Mouse (Mus musculus) intestine, embryonic 16.5 days (tissue): ENCODE data around the gene Srrm1. TPM values are rescaled to one million over a fixed set of nuclear protein-coding genes. Genes with fewer than 3 reads are reported as not detected.

ENCODE experiments used
- ATAC-seq: fragments of 200-750 bp; cut with Nextera tagmentation; 2 replicates; pipeline ENCODE4 v1.8.0; 2017; ENCODE audit warnings: moderate TSS enrichment, moderate library complexity
- H3K27ac ChIP-seq: fragments of 300-500 bp; sonication (generic); 2 replicates; pipeline ENCODE4 v1.5.1; 2014; ENCODE audit warnings: mild to moderate bottlenecking, low read length
- H3K27me3 ChIP-seq: fragments of 300-500 bp; sonication (generic); replicated peaks from 2 replicates; pipeline ENCODE4 v1.6.1; 2014; ENCODE audit warnings: low read length, control low read depth, mixed read lengths; ENCODE audit not compliant: control insufficient read depth, insufficient read depth
- H3K36me3 ChIP-seq: fragments of 300-500 bp; sonication (generic); 2 replicates; pipeline ENCODE4 v1.6.1; 2014; ENCODE audit warnings: low read length, control low read depth; ENCODE audit not compliant: control insufficient read depth, insufficient read depth
- H3K4me1 ChIP-seq: fragments of 300-500 bp; sonication (generic); 2 replicates; pipeline ENCODE4 v1.6.1; 2014; ENCODE audit warnings: low read length, control low read depth, mixed read lengths; ENCODE audit not compliant: control insufficient read depth, insufficient read depth
- H3K4me2 ChIP-seq: fragments of 300-500 bp; sonication (generic); 2 replicates; pipeline ENCODE4 v1.6.1; 2014; ENCODE audit warnings: low read depth, low read length, control low read depth
- H3K4me3 ChIP-seq: fragments of 300-500 bp; sonication (generic); 2 replicates; pipeline ENCODE4 v1.5.1; 2014; ENCODE audit warnings: mild to moderate bottlenecking, low read length
- H3K9ac ChIP-seq: fragments of 300-500 bp; sonication (generic); 2 replicates; pipeline ENCODE4 v1.6.1; 2014; ENCODE audit warnings: low read depth, low read length
- H3K9me3 ChIP-seq: fragments of 300-500 bp; sonication (generic); 2 replicates; pipeline ENCODE4 v1.6.1; 2016; ENCODE audit warnings: low read length, control low read depth; ENCODE audit not compliant: control insufficient read depth
- WGBS: fragments of 180-500 bp; shearing (Covaris S2); extraction: QIAGEN DNeasy Blood & Tissue Kit; methylation state at CpG from one replicate; pipeline ENCODE4 v1.1.7; 2014; 5-methylcytosine and 5-hydroxymethylcytosine counted together
- polyA plus RNA-seq: library from polyadenylated mRNA; unstranded; fragments of >200 nt; fragmentation: Nextera tagmentation; extraction: Ambion mirVana; gene quantifications from 2 replicates; pipeline ENCODE4 v1.2.1, GENCODE M21; 2015

Gene Srrm1
- polyA plus RNA-seq, 1 experiment from 2014 or later: 176 TPM

GRCm38 (mm10) chr4:135391014-135391413, 37.9 kb upstream of the Srrm1 start:
- H3K4me2 ChIP-seq: no peak overlapping the region
- no peak overlapping the region for H3K9ac ChIP-seq
- no peaks in the 10 kb centered on the region for H3K36me3 ChIP-seq
- no peak for ATAC-seq
- H3K4me1 ChIP-seq: peaks cover 7% of the 10 kb centered on the region; the same call in 1 of the 2 replicates
- H3K4me3 ChIP-seq: no peak overlapping the region
- no peak overlapping the region; the same call in 1 of the 2 replicates for H3K27ac ChIP-seq
- H3K9me3 ChIP-seq: no peaks in the 10 kb centered on the region
- H3K27me3 ChIP-seq: no peaks in the 10 kb centered on the region
- 56% methylated on average over 6 of the region's 6 CpGs for WGBS

GRCm38 (mm10) chr4:135385614-135386013, 32.5 kb upstream of the Srrm1 start:
- ATAC-seq: no peak
- no peaks in the 10 kb centered on the region for H3K36me3 ChIP-seq
- peaks cover 6% of the 10 kb centered on the region; the same call in 1 of the 2 replicates for H3K4me1 ChIP-seq
- no peaks in the 10 kb centered on the region for H3K27me3 ChIP-seq
- H3K9ac ChIP-seq: no peak overlapping the region; the same call in 1 of the 2 replicates
- H3K4me2 ChIP-seq: no peak overlapping the region
- H3K9me3 ChIP-seq: no peaks in the 10 kb centered on the region
- WGBS: 54% methylated on average over 10 of the region's 10 CpGs
- H3K4me3 ChIP-seq: no peak overlapping the region
- H3K27ac ChIP-seq: no peak overlapping the region

- Histone ChIP-seq H3K27ac (no peak overlapping the region), H3K9ac (no peak overlapping the region), H3K4me3 (no peak overlapping the region), H3K9me3 (no peaks in the 10 kb centered on the region), H3K4me2 (no peak overlapping the region), H3K36me3 (no peaks in the 10 kb centered on the region), H3K4me1 (peaks cover 6% of the 10 kb centered on the region; the same call in 1 of the 2 replicates), H3K27me3 (no peaks in the 10 kb centered on the region)
- WGBS: 5% methylated on average over 14 of the region's 14 CpGs
- 0 out of 2 replicates have a peak, but pooled peaks have one; percentile 44 for ATAC-seq
Observed at GRCm38 (mm10) chr4:135382316-135382715, 29.2 kb upstream of the Srrm1 start.

- H3K4me1 ChIP-seq: peaks cover 6% of the 10 kb centered on the region; the same call in 1 of the 2 replicates
- H3K9me3 ChIP-seq: no peaks in the 10 kb centered on the region
- no peak for ATAC-seq
- WGBS: 62% methylated on average over 8 of the region's 8 CpGs
- no peak overlapping the region for H3K4me2 ChIP-seq
- H3K27me3 ChIP-seq: no peaks in the 10 kb centered on the region
- H3K27ac ChIP-seq: no peak overlapping the region
- no peak overlapping the region for H3K9ac ChIP-seq
- no peak overlapping the region for H3K4me3 ChIP-seq
- H3K36me3 ChIP-seq: no peaks in the 10 kb centered on the region
Observed at GRCm38 (mm10) chr4:135381355-135381754, 28.2 kb upstream of the Srrm1 start.

DNA sequence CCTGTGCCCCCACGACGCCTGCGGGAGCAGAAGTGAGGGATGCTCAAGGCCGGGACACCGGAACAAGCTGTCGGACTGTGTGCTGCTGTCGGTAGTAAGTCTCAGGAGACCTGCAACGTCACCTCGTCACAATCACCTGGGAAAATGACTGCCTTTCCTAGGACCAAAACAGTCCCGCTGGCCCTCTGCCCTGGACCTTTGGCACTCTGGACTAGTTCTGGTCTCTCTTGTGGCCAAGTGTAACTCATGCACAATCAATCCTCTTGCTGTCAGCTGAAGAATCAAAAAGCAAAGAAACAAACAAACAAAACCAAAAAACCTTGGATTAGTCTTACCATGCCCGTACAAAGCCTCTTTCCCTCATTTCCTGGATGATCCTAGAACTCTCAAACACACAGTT, 24.1 kb upstream of the Srrm1 start:
- ATAC-seq: no peak
- no peak overlapping the region for H3K4me2 ChIP-seq
- 83% methylated on average over 11 of the region's 11 CpGs for WGBS
- 0 out of 2 replicates have a peak, but pooled peaks cover 3% of the 10 kb centered on the region for H3K9me3 ChIP-seq
- no peaks in the 10 kb centered on the region for H3K27me3 ChIP-seq
- no peaks in the 10 kb centered on the region for H3K4me1 ChIP-seq
- no peaks in the 10 kb centered on the region for H3K36me3 ChIP-seq
- H3K27ac ChIP-seq: no peak overlapping the region
- no peak overlapping the region for H3K9ac ChIP-seq
- H3K4me3 ChIP-seq: no peak overlapping the region

DNA sequence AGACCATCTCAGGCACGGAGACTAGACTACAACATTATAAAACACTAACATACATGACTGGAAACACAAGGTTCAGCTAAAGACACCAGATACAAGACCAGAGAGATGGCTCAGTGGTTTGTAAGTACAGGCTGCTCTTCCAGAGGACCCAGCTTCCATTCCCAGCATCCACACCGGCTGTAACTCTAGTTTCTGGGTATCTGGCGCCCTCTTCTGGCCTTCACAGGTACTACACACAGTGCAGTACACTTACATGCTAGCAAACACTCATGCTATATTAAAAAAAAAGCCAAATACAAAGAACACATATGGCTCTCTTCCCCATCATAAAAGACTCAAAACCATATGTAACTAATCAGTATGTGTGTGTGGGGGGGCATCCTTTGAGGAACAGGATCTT, 22.3 kb upstream of the Srrm1 start:
- H3K4me2 ChIP-seq: no peak overlapping the region
- ATAC-seq: no peak
- 0 out of 2 replicates have a peak, but pooled peaks cover 3% of the 10 kb centered on the region for H3K9me3 ChIP-seq
- H3K27me3 ChIP-seq: no peaks in the 10 kb centered on the region
- no peaks in the 10 kb centered on the region for H3K4me1 ChIP-seq
- H3K27ac ChIP-seq: no peak overlapping the region
- no peak overlapping the region for H3K4me3 ChIP-seq
- H3K36me3 ChIP-seq: no peaks in the 10 kb centered on the region
- no peak overlapping the region for H3K9ac ChIP-seq
- 68% methylated on average over 3 of the region's 3 CpGs for WGBS

DNA sequence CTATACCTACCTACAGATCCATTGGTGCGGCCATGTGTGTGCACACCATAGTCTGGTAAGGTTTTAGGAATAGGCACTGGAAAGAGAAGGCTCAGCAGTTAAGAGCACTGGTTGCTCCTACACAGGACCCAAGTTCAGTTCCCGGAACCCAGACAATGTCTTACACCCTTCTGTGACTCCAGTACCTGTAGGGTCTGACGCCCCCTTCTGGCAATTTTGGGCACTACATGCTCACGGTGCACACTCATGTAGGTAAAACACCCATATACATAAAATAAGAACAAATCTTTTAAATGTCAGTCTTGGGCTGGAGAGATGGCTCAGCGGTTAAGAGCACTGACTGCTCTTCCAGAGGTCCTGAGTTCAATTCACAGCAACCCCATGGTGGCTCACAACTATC, 20.2 kb upstream of the Srrm1 start:
- Histone ChIP-seq H3K4me2 (no peak overlapping the region), H3K27me3 (no peaks in the 10 kb centered on the region), H3K36me3 (no peaks in the 10 kb centered on the region), H3K4me3 (no peak overlapping the region), H3K27ac (no peak overlapping the region), H3K9me3 (0 out of 2 replicates have a peak, but pooled peaks cover 3% of the 10 kb centered on the region), H3K4me1 (no peaks in the 10 kb centered on the region), H3K9ac (no peak overlapping the region)
- ATAC-seq: no peak
- 83% methylated on average over 5 of the region's 5 CpGs for WGBS

- H3K9ac ChIP-seq: no peak overlapping the region
- H3K4me2 ChIP-seq: no peak overlapping the region
- no peak overlapping the region for H3K4me3 ChIP-seq
- ATAC-seq: no peak
- 77% methylated on average over 11 of the region's 11 CpGs for WGBS
- no peaks in the 10 kb centered on the region for H3K36me3 ChIP-seq
- H3K4me1 ChIP-seq: no peaks in the 10 kb centered on the region
- 0 out of 2 replicates have a peak, but pooled peaks cover 1% of the 10 kb centered on the region for H3K9me3 ChIP-seq
- H3K27me3 ChIP-seq: no peaks in the 10 kb centered on the region
- H3K27ac ChIP-seq: no peak overlapping the region
Observed at GRCm38 (mm10) chr4:135370372-135370771, 17.3 kb upstream of the Srrm1 start.

DNA sequence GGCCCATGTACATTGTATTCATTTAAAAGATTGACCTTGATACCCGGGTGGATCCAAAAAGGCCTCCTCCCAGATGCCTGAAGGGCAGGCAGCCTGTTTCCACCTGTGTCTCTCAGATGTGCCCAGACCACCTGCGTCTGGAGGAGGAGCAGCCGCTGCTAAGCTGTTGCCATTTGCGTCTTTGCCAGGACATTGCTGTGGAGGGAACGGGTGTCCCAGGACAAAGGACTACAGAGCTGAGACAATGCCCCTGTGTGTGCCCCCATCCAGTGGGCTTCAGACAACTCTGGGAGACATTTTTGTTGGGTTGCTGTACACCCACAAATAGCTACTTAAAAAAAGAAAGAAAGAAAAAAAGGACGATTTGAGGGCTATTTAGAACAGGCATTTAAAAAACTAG, 9.7 kb upstream of the Srrm1 start:
- Histone ChIP-seq H3K27me3 (no peaks in the 10 kb centered on the region), H3K4me3 (no peak overlapping the region), H3K4me1 (no peaks in the 10 kb centered on the region), H3K9ac (no peak overlapping the region), H3K27ac (no peak overlapping the region), H3K36me3 (no peaks in the 10 kb centered on the region), H3K9me3 (no peaks in the 10 kb centered on the region), H3K4me2 (no peak overlapping the region)
- no peak for ATAC-seq
- 52% methylated on average over 6 of the region's 6 CpGs for WGBS

GRCm38 (mm10) chr4:135361722-135362121, 8.6 kb upstream of the Srrm1 start:
- Histone ChIP-seq H3K4me3 (no peak overlapping the region), H3K4me2 (no peak overlapping the region), H3K9me3 (no peaks in the 10 kb centered on the region), H3K9ac (no peak overlapping the region), H3K4me1 (no peaks in the 10 kb centered on the region), H3K27me3 (no peaks in the 10 kb centered on the region), H3K36me3 (no peaks in the 10 kb centered on the region), H3K27ac (no peak overlapping the region)
- 80% methylated on average over 12 of the region's 12 CpGs for WGBS
- no peak for ATAC-seq
